Mouse (Mus musculus) olfactory bulb, adult 2 months (tissue): ENCODE measurements around the gene Metrn.

Experiments
- CTCF ChIP-seq: fragments of 200-500 bp; IDR thresholded peaks from 2 replicates; pipeline ENCODE4 v1.5.1; 2012; ENCODE audit warnings: low read depth, mild to moderate bottlenecking, low read length, moderate library complexity; ENCODE audit not compliant: insufficient read depth
- POLR2A ChIP-seq: fragments of 200-500 bp; IDR thresholded peaks from 2 replicates; pipeline ENCODE4 v1.6.1; 2012; ENCODE audit warnings: mild to moderate bottlenecking, low read depth, low read length, moderate library complexity; ENCODE audit not compliant: insufficient read depth

- TF ChIP-seq CTCF: no peak
- TF ChIP-seq POLR2A: no peak
These were observed 10.0 kb downstream of the Metrn start for GRCm38 (mm10) chr17:25786781-25787504.
